Mouse (Mus musculus): ENCODE data around the gene Olfr1428. TPM values are rescaled to one million over a fixed set of nuclear protein-coding genes. Genes with fewer than 3 reads are reported as not detected.
"Not testable (repeated sequence)": the region's sequence is repeated elsewhere in the genome, so short reads cannot be mapped to it uniquely, and the experiment has no call there.

Gene Olfr1428
- polyA plus RNA-seq, 1 experiment from 2014 or later, result not detected

- H3K36me3 ChIP-seq (ENCODE audit: control insufficient read depth, insufficient read depth), result no peaks in the 10 kb centered on the region
- no peak within 1 kb of the TSS for H3K9ac ChIP-seq (ENCODE audit: low read length)
These were observed 23.8 kb downstream of the Olfr1428 start, which contains the start of gene Olfr1426 for GRCm38 (mm10) chr19:12091913-12092312. Gene Olfr1426, minus strand, starts transcription at chr19:12092013.

DNA sequence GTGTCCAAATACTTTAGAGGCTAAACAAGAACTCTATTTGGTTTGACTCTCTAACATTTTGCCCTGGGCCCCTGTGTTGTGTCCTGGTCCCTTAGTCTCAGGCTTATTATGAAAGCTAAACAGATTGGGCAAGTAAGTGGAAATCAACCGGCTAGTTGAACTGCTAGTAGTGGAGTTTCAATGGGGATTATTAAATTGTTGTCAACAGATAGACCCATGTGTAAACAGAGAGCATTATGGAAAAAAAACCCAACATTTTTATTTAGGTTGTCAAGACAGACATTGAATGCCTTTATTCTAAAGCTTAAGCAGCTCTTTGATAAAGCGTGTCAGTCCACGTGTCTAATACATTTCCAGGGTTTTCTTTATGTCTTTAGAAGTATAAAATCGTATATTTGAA is 38.1 kb downstream of the Olfr1428 start, which contains the start of gene Olfr1425:
Olfr1425 (minus strand) TSS at position 101 of the 400 bp plus-strand sequence.
- H3K9me3 ChIP-seq (replicated peaks; ENCODE audit: control insufficient read depth, low read length); H3K27me3 ChIP-seq (ENCODE audit: control insufficient read depth, insufficient read depth, low read length); H3K4me2 ChIP-seq (ENCODE audit: low read depth, low read length); H3K36me3 ChIP-seq (ENCODE audit: control insufficient read depth, insufficient read depth); H3K9ac ChIP-seq (ENCODE audit: low read length); H3K4me1 ChIP-seq (ENCODE audit: control insufficient read depth, insufficient read depth, low read length); ATAC-seq (replicated peaks; ENCODE audit: extremely low read depth, insufficient read depth, low FRiP score); H3K27ac ChIP-seq (ENCODE audit: low read length); H3K4me3 ChIP-seq (ENCODE audit: low read length): not testable (repeated sequence)
- 79% methylated on average over 4 of the region's 4 CpGs for WGBS

More at GRCm38 (mm10) chr19:12091913-12092312, 23.8 kb downstream of the Olfr1428 start, which contains the start of gene Olfr1426:
- no peaks in the 10 kb centered on the region for H3K4me1 ChIP-seq (ENCODE audit: control insufficient read depth, insufficient read depth, low read length)
- H3K9me3 ChIP-seq (replicated peaks; ENCODE audit: control insufficient read depth, low read length), result no peaks in the 10 kb centered on the region
- H3K4me2 ChIP-seq (ENCODE audit: low read depth, low read length), result no peak within 1 kb of the TSS
- no peaks in the 10 kb centered on the region for H3K27me3 ChIP-seq (ENCODE audit: control insufficient read depth, insufficient read depth, low read length)
- no peak for ATAC-seq (replicated peaks; ENCODE audit: extremely low read depth, insufficient read depth, low FRiP score)
- WGBS, result 66% methylated on average over 1 of the region's 1 CpGs
- no peak within 1 kb of the TSS for H3K27ac ChIP-seq (ENCODE audit: low read length)
- H3K4me3 ChIP-seq (ENCODE audit: low read length), result no peak within 1 kb of the TSS

GRCm38 (mm10) chr19:12069546-12069945 is 46.2 kb downstream of the Olfr1428 start:
- H3K4me2 ChIP-seq (ENCODE audit: low read depth, low read length); ATAC-seq (replicated peaks; ENCODE audit: extremely low read depth, insufficient read depth, low FRiP score); H3K36me3 ChIP-seq (ENCODE audit: control insufficient read depth, insufficient read depth); H3K27ac ChIP-seq (ENCODE audit: low read length); H3K27me3 ChIP-seq (ENCODE audit: control insufficient read depth, insufficient read depth, low read length); H3K4me3 ChIP-seq (ENCODE audit: low read length); H3K4me1 ChIP-seq (ENCODE audit: control insufficient read depth, insufficient read depth, low read length); H3K9me3 ChIP-seq (replicated peaks; ENCODE audit: control insufficient read depth, low read length); H3K9ac ChIP-seq (ENCODE audit: low read length): not testable (repeated sequence)
- 72% methylated on average over 1 of the region's 1 CpGs for WGBS

DNA sequence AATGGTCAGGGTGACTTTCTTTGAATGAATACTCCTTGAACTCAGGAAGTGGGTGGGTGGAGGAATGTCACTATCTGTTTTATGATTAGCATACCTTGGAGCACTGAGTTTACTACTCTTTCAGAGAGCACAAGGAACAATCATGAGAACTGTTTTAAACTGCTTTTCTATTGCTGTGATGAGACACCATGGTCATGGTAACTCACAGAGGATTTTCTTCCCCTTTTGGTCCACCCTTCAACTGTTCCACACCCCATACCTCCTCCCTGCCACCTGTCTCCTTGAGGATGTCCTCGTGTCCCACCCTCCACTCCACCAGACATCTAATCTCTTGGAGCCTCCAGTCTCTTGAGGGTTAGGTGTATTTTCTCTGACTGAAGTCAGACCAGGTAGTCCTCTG is 47.9 kb downstream of the Olfr1428 start:
- H3K27ac ChIP-seq (ENCODE audit: low read length); H3K27me3 ChIP-seq (ENCODE audit: control insufficient read depth, insufficient read depth, low read length); H3K9me3 ChIP-seq (replicated peaks; ENCODE audit: control insufficient read depth, low read length); H3K36me3 ChIP-seq (ENCODE audit: control insufficient read depth, insufficient read depth); ATAC-seq (replicated peaks; ENCODE audit: extremely low read depth, insufficient read depth, low FRiP score); H3K4me1 ChIP-seq (ENCODE audit: control insufficient read depth, insufficient read depth, low read length); H3K9ac ChIP-seq (ENCODE audit: low read length); H3K4me3 ChIP-seq (ENCODE audit: low read length); H3K4me2 ChIP-seq (ENCODE audit: low read depth, low read length): not testable (repeated sequence)
- 52% methylated on average over 1 of the region's 1 CpGs for WGBS

DNA sequence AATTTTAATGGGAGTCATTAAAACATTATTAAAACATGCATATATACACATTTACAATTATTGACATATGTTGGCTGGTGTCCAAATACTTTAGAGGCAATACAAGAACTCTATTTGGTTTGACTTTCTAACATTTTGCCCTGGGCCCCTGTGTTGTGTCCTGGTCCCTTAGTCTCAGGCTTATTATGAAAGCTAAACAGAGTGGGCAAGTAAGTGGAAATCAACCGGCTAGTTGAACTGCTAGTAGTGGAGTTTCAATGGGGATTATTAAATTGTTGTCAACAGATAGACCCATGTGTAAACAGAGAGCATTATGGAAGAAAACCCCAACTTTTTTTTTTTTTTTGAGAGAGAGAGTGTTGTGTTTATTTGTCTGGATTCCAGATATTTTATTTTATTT is 53.1 kb downstream of the Olfr1428 start, which contains the start of gene Olfr1424:
Olfr1424 (minus strand) TSS at position 101 of the 400 bp plus-strand sequence.
- H3K4me3 ChIP-seq (ENCODE audit: low read length); H3K9me3 ChIP-seq (replicated peaks; ENCODE audit: control insufficient read depth, low read length); H3K4me1 ChIP-seq (ENCODE audit: control insufficient read depth, insufficient read depth, low read length); H3K9ac ChIP-seq (ENCODE audit: low read length); H3K27ac ChIP-seq (ENCODE audit: low read length); ATAC-seq (replicated peaks; ENCODE audit: extremely low read depth, insufficient read depth, low FRiP score); H3K36me3 ChIP-seq (ENCODE audit: control insufficient read depth, insufficient read depth); H3K4me2 ChIP-seq (ENCODE audit: low read depth, low read length); H3K27me3 ChIP-seq (ENCODE audit: control insufficient read depth, insufficient read depth, low read length): not testable (repeated sequence)
- WGBS, result 88% methylated on average over 1 of the region's 1 CpGs

Other genes starting within 250 kb of the Olfr1428 start
- gene Olfr1419, start 240.8 kb downstream of the Olfr1428 start, polyA plus RNA-seq (2015; fragmentation: Nextera tagmentation; extraction: Ambion mirVana), result not detected in 2 replicates
- gene Olfr1420, start 229.3 kb downstream of the Olfr1428 start, polyA plus RNA-seq (2015; fragmentation: Nextera tagmentation; extraction: Ambion mirVana), result 0.12 TPM in 1 of 2 replicates, not detected in the other
- 19.1 and 21.0 TPM in 2 replicates for gene Patl1, start 203.5 kb downstream of the Olfr1428 start, polyA plus RNA-seq (2015; fragmentation: Nextera tagmentation; extraction: Ambion mirVana)
- gene Osbp, start 150.0 kb downstream of the Olfr1428 start, polyA plus RNA-seq (2015; fragmentation: Nextera tagmentation; extraction: Ambion mirVana), result 4.4 TPM in 2 replicates
- gene Olfr1423, start 74.6 kb downstream of the Olfr1428 start, polyA plus RNA-seq (2015; fragmentation: Nextera tagmentation; extraction: Ambion mirVana), result not detected in 2 replicates
- not detected in 2 replicates for gene Olfr1424, start 53.2 kb downstream of the Olfr1428 start, polyA plus RNA-seq (2015; fragmentation: Nextera tagmentation; extraction: Ambion mirVana)
- gene Olfr1425, start 38.2 kb downstream of the Olfr1428 start, polyA plus RNA-seq (2015; fragmentation: Nextera tagmentation; extraction: Ambion mirVana), result not detected in 2 replicates
- gene Olfr1426, start 23.9 kb downstream of the Olfr1428 start, polyA plus RNA-seq (2015; fragmentation: Nextera tagmentation; extraction: Ambion mirVana), result not detected in 2 replicates
- not detected in 2 replicates for gene Olfr1427, start 12.6 kb downstream of the Olfr1428 start, polyA plus RNA-seq (2015; fragmentation: Nextera tagmentation; extraction: Ambion mirVana)
- gene Olfr76, start 7.3 kb upstream of the Olfr1428 start, polyA plus RNA-seq (2015; fragmentation: Nextera tagmentation; extraction: Ambion mirVana), result not detected in 2 replicates
- not detected in 2 replicates for gene Olfr1555-ps1, start 54.2 kb upstream of the Olfr1428 start, polyA plus RNA-seq (2015; fragmentation: Nextera tagmentation; extraction: Ambion mirVana)
- gene Olfr1431, start 84.7 kb upstream of the Olfr1428 start, polyA plus RNA-seq (2015; fragmentation: Nextera tagmentation; extraction: Ambion mirVana), result not detected in 2 replicates
- gene Olfr1432, start 116.7 kb upstream of the Olfr1428 start, polyA plus RNA-seq (2015; fragmentation: Nextera tagmentation; extraction: Ambion mirVana), result not detected in 2 replicates
- not detected in 2 replicates for gene Olfr262, start 125.8 kb upstream of the Olfr1428 start, polyA plus RNA-seq (2015; fragmentation: Nextera tagmentation; extraction: Ambion mirVana)
- not detected in 2 replicates for gene Olfr235, start 145.1 kb upstream of the Olfr1428 start, polyA plus RNA-seq (2015; fragmentation: Nextera tagmentation; extraction: Ambion mirVana)
- not detected in 2 replicates for gene Olfr1434, start 164.0 kb upstream of the Olfr1428 start, polyA plus RNA-seq (2015; fragmentation: Nextera tagmentation; extraction: Ambion mirVana)
- not detected in 2 replicates for gene Olfr1436, start 183.2 kb upstream of the Olfr1428 start, polyA plus RNA-seq (2015; fragmentation: Nextera tagmentation; extraction: Ambion mirVana)
- not detected in 2 replicates for gene Olfr1437, start 209.2 kb upstream of the Olfr1428 start, polyA plus RNA-seq (2015; fragmentation: Nextera tagmentation; extraction: Ambion mirVana)
- gene Olfr1438-ps1, start 220.0 kb upstream of the Olfr1428 start, polyA plus RNA-seq (2015; fragmentation: Nextera tagmentation; extraction: Ambion mirVana), result not detected in 2 replicates